Mouse (Mus musculus): ENCODE measurements around the gene Mterf4. TPM values are rescaled to one million over a fixed set of nuclear protein-coding genes. Genes with fewer than 3 reads are reported as not detected.
"Not testable (repeated sequence)": the region's sequence is repeated elsewhere in the genome, so short reads cannot be mapped to it uniquely, and the experiment has no call there.

Gene Mterf4
- polyA plus RNA-seq, 1 experiment from 2014 or later = 21.1 TPM

DNA sequence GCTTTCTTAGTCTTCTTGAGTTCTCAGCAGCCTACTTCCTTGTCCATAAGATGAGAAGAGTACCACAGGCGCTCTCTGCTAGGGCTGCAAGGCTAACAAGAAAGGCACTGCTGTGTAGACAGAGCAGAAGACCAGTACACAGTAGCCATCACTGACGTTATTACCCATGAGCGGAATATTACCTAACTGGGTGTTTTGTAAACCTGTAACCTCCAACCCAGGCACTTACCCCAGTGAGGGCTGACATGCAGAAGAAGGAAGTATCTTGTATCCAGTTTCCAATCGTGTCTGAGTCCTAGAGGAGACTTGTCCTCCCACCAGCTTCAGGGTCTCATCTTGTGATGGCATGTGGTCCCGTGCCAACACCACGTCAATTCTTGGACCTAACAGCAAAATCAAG is 18.3 kb upstream of the Mterf4 start:
- WGBS = 89% methylated on average over 6 of the region's 6 CpGs

DNA sequence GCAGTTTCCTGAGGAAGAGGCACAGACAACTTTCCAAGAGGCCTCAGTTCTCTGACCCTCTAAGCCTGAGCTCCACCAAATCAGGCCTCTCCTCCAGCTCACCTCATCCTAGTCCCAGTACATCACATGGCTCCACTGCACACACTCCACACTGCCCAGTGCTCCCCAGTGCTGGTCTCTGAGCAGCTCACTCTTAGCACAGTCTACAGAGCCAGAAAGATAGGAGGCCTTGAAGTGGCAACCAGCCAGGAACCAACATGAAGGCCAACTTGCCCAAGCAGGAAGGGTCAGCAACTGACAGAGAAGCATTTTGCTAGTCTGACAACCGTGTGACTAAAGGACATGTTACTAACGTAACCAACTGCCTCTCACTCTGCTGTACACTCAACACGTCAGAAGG is 5.1 kb downstream of the Mterf4 start:
- Histone ChIP-seq H3K4me1 (ENCODE audit: control insufficient read depth, insufficient read depth, low read length) (peaks cover 6% of the 10 kb centered on the region), H3K9ac (ENCODE audit: low read length) (no peak overlapping the region), H3K27me3 (ENCODE audit: control insufficient read depth, insufficient read depth, low read length) (no peaks in the 10 kb centered on the region), H3K4me3 (ENCODE audit: low read length) (no peak overlapping the region), H3K9me3 (replicated peaks; ENCODE audit: control insufficient read depth, low read length) (no peaks in the 10 kb centered on the region), H3K27ac (ENCODE audit: low read length) (no peak overlapping the region), H3K4me2 (ENCODE audit: low read depth, low read length) (no peak overlapping the region), H3K36me3 (ENCODE audit: control insufficient read depth, insufficient read depth) (peaks cover 44% of the 10 kb centered on the region)
- no peak for ATAC-seq (replicated peaks; ENCODE audit: extremely low read depth, insufficient read depth, low FRiP score)
- WGBS = 53% methylated on average over 3 of the region's 3 CpGs

More for the DNA sequence above, 18.3 kb upstream of the Mterf4 start:
- Histone ChIP-seq H3K27ac (ENCODE audit: low read length) (no peak overlapping the region), H3K4me3 (ENCODE audit: low read length) (no peak overlapping the region), H3K36me3 (ENCODE audit: control insufficient read depth, insufficient read depth) (peaks cover 16% of the 10 kb centered on the region), H3K27me3 (ENCODE audit: control insufficient read depth, insufficient read depth, low read length) (no peaks in the 10 kb centered on the region), H3K9ac (ENCODE audit: low read length) (no peak overlapping the region), H3K9me3 (replicated peaks; ENCODE audit: control insufficient read depth, low read length) (no peaks in the 10 kb centered on the region), H3K4me1 (ENCODE audit: control insufficient read depth, insufficient read depth, low read length) (no peaks in the 10 kb centered on the region), H3K4me2 (ENCODE audit: low read depth, low read length) (no peak overlapping the region)
- ATAC-seq (replicated peaks; ENCODE audit: extremely low read depth, insufficient read depth, low FRiP score) = no peak

DNA sequence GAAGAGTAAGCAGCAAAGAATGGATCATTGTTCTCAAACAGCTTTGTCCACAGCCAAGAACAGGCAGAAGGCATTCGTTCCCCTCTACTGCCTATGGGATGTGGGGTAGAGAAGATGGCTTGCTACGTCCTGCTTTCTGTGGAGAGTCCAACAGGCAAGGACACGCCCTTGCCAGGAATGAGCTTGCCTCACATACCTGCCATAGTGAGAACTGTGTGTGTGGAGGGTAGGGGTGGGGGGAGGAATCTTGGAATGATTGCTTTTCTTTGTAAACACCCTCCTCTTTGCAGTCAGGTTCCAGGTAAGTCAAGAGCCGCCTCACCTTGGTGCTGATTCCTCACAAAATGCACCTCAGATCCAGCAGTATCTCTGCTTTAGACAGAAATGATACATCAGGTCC is 5.9 kb downstream of the Mterf4 start:
- Histone ChIP-seq H3K4me2 (ENCODE audit: low read depth, low read length) (no peak overlapping the region), H3K27me3 (ENCODE audit: control insufficient read depth, insufficient read depth, low read length) (no peaks in the 10 kb centered on the region), H3K4me3 (ENCODE audit: low read length) (no peak overlapping the region), H3K9ac (ENCODE audit: low read length) (no peak overlapping the region), H3K27ac (ENCODE audit: low read length) (no peak overlapping the region), H3K9me3 (replicated peaks; ENCODE audit: control insufficient read depth, low read length) (no peaks in the 10 kb centered on the region), H3K4me1 (ENCODE audit: control insufficient read depth, insufficient read depth, low read length) (peaks cover 1% of the 10 kb centered on the region), H3K36me3 (ENCODE audit: control insufficient read depth, insufficient read depth) (peaks cover 45% of the 10 kb centered on the region)
- no peak for ATAC-seq (replicated peaks; ENCODE audit: extremely low read depth, insufficient read depth, low FRiP score)
- 80% methylated on average over 4 of the region's 4 CpGs for WGBS

DNA sequence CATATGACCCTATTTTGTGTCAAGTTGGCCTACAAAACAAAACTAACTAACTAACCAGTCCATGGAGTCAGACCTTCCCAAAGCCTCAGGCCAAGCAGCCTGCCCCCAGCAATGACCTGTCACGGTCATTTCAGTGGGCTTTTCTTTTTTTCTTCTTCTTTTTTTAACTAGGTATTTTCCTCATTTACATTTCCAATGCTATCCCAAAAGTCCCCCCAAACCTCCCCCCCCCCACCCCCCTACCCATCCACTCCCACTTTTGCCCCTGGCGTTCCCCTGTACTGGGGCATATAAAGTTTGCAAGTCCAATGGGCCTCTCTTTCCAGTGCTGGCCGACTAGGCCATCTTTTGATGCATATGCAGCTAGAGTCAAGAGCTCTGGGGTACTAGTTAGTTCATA is 11.2 kb downstream of the Mterf4 start:
- not testable (repeated sequence) for H3K27me3 ChIP-seq (ENCODE audit: control insufficient read depth, insufficient read depth, low read length); H3K4me3 ChIP-seq (ENCODE audit: low read length); H3K27ac ChIP-seq (ENCODE audit: low read length); ATAC-seq (replicated peaks; ENCODE audit: extremely low read depth, insufficient read depth, low FRiP score); H3K9me3 ChIP-seq (replicated peaks; ENCODE audit: control insufficient read depth, low read length); H3K4me1 ChIP-seq (ENCODE audit: control insufficient read depth, insufficient read depth, low read length); H3K9ac ChIP-seq (ENCODE audit: low read length); H3K4me2 ChIP-seq (ENCODE audit: low read depth, low read length)
- H3K36me3 ChIP-seq (ENCODE audit: control insufficient read depth, insufficient read depth) = peaks cover 22% of the 10 kb centered on the region
- 79% methylated on average over 3 of the region's 3 CpGs for WGBS

GRCm38 (mm10) chr1:93292006-93292405 is 13.7 kb downstream of the Mterf4 start:
- no peak overlapping the region for H3K4me3 ChIP-seq (ENCODE audit: low read length)
- no peaks in the 10 kb centered on the region for H3K4me1 ChIP-seq (ENCODE audit: control insufficient read depth, insufficient read depth, low read length)
- H3K36me3 ChIP-seq (ENCODE audit: control insufficient read depth, insufficient read depth) = peaks cover 9% of the 10 kb centered on the region; the same call in 1 of the 2 replicates
- H3K9ac ChIP-seq (ENCODE audit: low read length) = no peak overlapping the region
- no peak for ATAC-seq (replicated peaks; ENCODE audit: extremely low read depth, insufficient read depth, low FRiP score)
- no peaks in the 10 kb centered on the region for H3K27me3 ChIP-seq (ENCODE audit: control insufficient read depth, insufficient read depth, low read length)
- no peaks in the 10 kb centered on the region for H3K9me3 ChIP-seq (replicated peaks; ENCODE audit: control insufficient read depth, low read length)
- WGBS = 76% methylated on average over 8 of the region's 8 CpGs
- H3K27ac ChIP-seq (ENCODE audit: low read length) = no peak overlapping the region
- no peak overlapping the region for H3K4me2 ChIP-seq (ENCODE audit: low read depth, low read length)

DNA sequence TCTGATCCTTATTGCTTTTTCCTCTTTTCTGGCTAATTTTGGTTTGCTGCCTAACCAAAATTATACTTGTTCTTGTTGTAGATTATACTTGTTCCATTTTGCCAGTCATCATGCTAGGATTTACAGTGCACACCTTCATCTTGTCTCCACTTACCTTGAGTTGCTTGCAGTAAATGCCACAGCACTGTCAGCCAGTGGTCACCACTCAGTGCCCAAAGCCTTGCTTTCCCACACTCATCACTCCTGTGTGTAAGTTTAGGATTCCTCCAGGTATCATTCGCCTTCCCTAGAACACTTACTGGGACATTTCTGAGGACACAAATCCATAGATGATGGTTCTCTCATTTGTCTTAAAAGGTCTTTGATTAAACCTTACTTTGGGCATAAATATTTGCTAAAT is 14.1 kb downstream of the Mterf4 start:
- no peaks in the 10 kb centered on the region for H3K9me3 ChIP-seq (replicated peaks; ENCODE audit: control insufficient read depth, low read length)
- H3K36me3 ChIP-seq (ENCODE audit: control insufficient read depth, insufficient read depth) = peaks cover 7% of the 10 kb centered on the region; the same call in 1 of the 2 replicates
- no peak for ATAC-seq (replicated peaks; ENCODE audit: extremely low read depth, insufficient read depth, low FRiP score)
- H3K27me3 ChIP-seq (ENCODE audit: control insufficient read depth, insufficient read depth, low read length) = no peaks in the 10 kb centered on the region
- no peaks in the 10 kb centered on the region for H3K4me1 ChIP-seq (ENCODE audit: control insufficient read depth, insufficient read depth, low read length)
- H3K9ac ChIP-seq (ENCODE audit: low read length) = no peak overlapping the region
- H3K27ac ChIP-seq (ENCODE audit: low read length) = no peak overlapping the region
- no peak overlapping the region for H3K4me3 ChIP-seq (ENCODE audit: low read length)
- WGBS = 92% methylated on average over 1 of the region's 1 CpGs
- H3K4me2 ChIP-seq (ENCODE audit: low read depth, low read length) = no peak overlapping the region

DNA sequence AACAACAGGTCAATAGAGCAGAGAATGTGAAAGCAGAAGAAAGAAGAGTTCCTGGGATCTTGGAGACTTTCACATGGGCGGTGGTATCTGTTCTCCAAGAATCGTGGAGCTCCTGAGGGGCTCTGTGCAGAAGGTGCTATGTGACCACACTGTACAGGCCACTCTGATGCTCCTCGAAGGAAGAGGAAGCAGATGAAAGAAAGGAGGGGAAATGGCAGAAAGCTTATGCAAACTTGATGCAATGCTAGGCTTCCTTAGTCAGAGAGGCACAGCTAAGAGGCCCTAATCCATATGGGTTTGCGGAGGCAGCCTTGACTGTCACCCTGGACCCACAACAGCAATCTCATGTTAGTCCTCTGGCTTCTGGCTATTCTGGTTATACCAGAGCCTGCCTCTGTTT is 14.8 kb downstream of the Mterf4 start:
- no peaks in the 10 kb centered on the region for H3K9me3 ChIP-seq (replicated peaks; ENCODE audit: control insufficient read depth, low read length)
- peaks cover 5% of the 10 kb centered on the region; the same call in 1 of the 2 replicates for H3K36me3 ChIP-seq (ENCODE audit: control insufficient read depth, insufficient read depth)
- no peak for ATAC-seq (replicated peaks; ENCODE audit: extremely low read depth, insufficient read depth, low FRiP score)
- H3K9ac ChIP-seq (ENCODE audit: low read length) = no peak overlapping the region
- no peak overlapping the region for H3K4me2 ChIP-seq (ENCODE audit: low read depth, low read length)
- 79% methylated on average over 4 of the region's 4 CpGs for WGBS
- no peak overlapping the region for H3K4me3 ChIP-seq (ENCODE audit: low read length)
- H3K27ac ChIP-seq (ENCODE audit: low read length) = no peak overlapping the region
- H3K27me3 ChIP-seq (ENCODE audit: control insufficient read depth, insufficient read depth, low read length) = no peaks in the 10 kb centered on the region
- H3K4me1 ChIP-seq (ENCODE audit: control insufficient read depth, insufficient read depth, low read length) = no peaks in the 10 kb centered on the region

DNA sequence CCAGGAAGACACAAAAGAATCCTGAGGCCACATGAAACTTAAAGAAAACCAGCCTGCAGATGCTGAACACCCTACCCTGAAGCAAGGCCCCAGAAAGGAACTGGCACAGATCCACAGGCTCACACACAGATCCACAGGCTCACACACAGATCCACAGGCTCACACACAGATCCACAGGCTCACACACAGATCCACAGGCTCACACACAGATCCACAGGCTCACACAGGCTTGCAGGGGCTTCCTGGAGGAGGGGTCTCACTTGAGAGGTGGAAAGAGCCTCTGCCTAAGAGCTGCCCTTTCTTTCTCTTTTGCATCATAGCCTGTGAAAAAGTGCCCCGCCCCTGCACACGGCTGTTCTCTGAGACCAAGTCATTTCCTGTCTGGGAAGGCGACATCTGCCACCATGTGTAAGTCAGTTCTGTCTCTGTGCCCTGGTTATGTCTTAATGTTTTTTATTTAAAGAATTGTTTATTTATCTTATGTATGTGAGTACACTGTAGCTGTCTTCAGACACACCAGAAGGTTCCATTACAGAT is 16.0 kb downstream of the Mterf4 start:
- Histone ChIP-seq H3K4me3 (ENCODE audit: low read length) (no peak overlapping the region), H3K36me3 (ENCODE audit: control insufficient read depth, insufficient read depth) (no peaks in the 10 kb centered on the region), H3K9ac (ENCODE audit: low read length) (no peak overlapping the region), H3K27me3 (ENCODE audit: control insufficient read depth, insufficient read depth, low read length) (no peaks in the 10 kb centered on the region), H3K4me1 (ENCODE audit: control insufficient read depth, insufficient read depth, low read length) (no peaks in the 10 kb centered on the region), H3K9me3 (replicated peaks; ENCODE audit: control insufficient read depth, low read length) (no peaks in the 10 kb centered on the region), H3K4me2 (ENCODE audit: low read depth, low read length) (no peak overlapping the region), H3K27ac (ENCODE audit: low read length) (no peak overlapping the region)
- WGBS = 59% methylated on average over 3 of the region's 3 CpGs
- ATAC-seq (replicated peaks; ENCODE audit: extremely low read depth, insufficient read depth, low FRiP score) = no peak

DNA sequence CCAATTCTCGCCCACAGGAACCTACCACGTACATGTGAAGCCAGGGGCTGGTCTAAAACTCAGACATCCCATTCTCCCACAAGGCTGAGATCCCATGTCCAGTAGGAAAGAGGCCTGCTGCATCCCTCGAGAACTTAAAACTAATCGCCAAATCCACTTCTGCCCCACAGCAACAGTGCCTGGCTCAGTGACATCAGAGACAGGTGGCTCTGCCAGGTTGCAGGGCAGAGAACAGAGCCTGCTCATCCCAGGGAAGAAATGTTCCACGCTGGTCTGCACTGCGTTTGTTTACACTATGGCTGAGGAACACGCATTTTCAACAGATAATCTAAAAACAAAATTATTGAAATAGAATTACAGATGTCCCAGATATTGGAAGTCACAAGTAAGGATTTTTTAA is 28.7 kb downstream of the Mterf4 start:
- 70% methylated on average over 7 of the region's 7 CpGs for WGBS
- Histone ChIP-seq H3K9me3 (replicated peaks; ENCODE audit: control insufficient read depth, low read length) (no peaks in the 10 kb centered on the region), H3K4me1 (ENCODE audit: control insufficient read depth, insufficient read depth, low read length) (no peaks in the 10 kb centered on the region; the same call in 1 of the 2 replicates), H3K36me3 (ENCODE audit: control insufficient read depth, insufficient read depth) (no peaks in the 10 kb centered on the region), H3K9ac (ENCODE audit: low read length) (no peak overlapping the region), H3K27ac (ENCODE audit: low read length) (no peak overlapping the region), H3K4me2 (ENCODE audit: low read depth, low read length) (no peak overlapping the region), H3K4me3 (ENCODE audit: low read length) (no peak overlapping the region), H3K27me3 (ENCODE audit: control insufficient read depth, insufficient read depth, low read length) (no peaks in the 10 kb centered on the region)
- no peak for ATAC-seq (replicated peaks; ENCODE audit: extremely low read depth, insufficient read depth, low FRiP score)

Data from heart, embryonic 16.5 days (tissue).